Mouse (Mus musculus): ENCODE results near the gene Zfp120. TPM values are rescaled to one million over a fixed set of nuclear protein-coding genes. Genes with fewer than 3 reads are reported as not detected.

Gene Zfp120
- polyA plus RNA-seq, 1 experiment, result 8.3 TPM

Other genes starting within 250 kb of the Zfp120 start
- not detected in 2 replicates for gene Gm10770, start 43.0 kb upstream of the Zfp120 start, polyA plus RNA-seq (2011; ENCODE audit: insufficient read depth, insufficient read length, low replicate concordance, missing spikeins)
- not detected in 2 replicates for gene Gm14139, start 45.0 kb upstream of the Zfp120 start, polyA plus RNA-seq (2011; ENCODE audit: insufficient read depth, insufficient read length, low replicate concordance, missing spikeins)
- gene Zfp937, start 81.4 kb upstream of the Zfp120 start, polyA plus RNA-seq (2011; ENCODE audit: insufficient read depth, insufficient read length, low replicate concordance, missing spikeins), result 0.57 TPM in 2 replicates
- 2.1 TPM in 1 of 2 replicates, not detected in the other for gene Gm21994, start 118.9 kb upstream of the Zfp120 start, polyA plus RNA-seq (2011; ENCODE audit: insufficient read depth, insufficient read length, low replicate concordance, missing spikeins)
- gene Gm14124, start 120.8 kb upstream of the Zfp120 start, polyA plus RNA-seq (2011; ENCODE audit: insufficient read depth, insufficient read length, low replicate concordance, missing spikeins), result 0.67 TPM in 1 of 2 replicates, not detected in the other
- gene Gm10130, start 187.0 kb upstream of the Zfp120 start, polyA plus RNA-seq (2011; ENCODE audit: insufficient read depth, insufficient read length, low replicate concordance, missing spikeins), result not detected in 2 replicates
- gene 3300002I08Rik, start 226.1 kb upstream of the Zfp120 start, polyA plus RNA-seq (2011; ENCODE audit: insufficient read depth, insufficient read length, low replicate concordance, missing spikeins), result not detected in 2 replicates

All from bone marrow, adult 2 months (tissue).